Mouse (Mus musculus) forelimb bud, embryonic 11.5 days (tissue): Measurements from ENCODE around the gene Pard3.

Experiments used
- DNase-seq: peaks from one replicate; pipeline ENCODE4 v3.0.0-alpha.2; 2012; ENCODE audit warnings: low read depth, low spot score

Pard3 gene

DNA sequence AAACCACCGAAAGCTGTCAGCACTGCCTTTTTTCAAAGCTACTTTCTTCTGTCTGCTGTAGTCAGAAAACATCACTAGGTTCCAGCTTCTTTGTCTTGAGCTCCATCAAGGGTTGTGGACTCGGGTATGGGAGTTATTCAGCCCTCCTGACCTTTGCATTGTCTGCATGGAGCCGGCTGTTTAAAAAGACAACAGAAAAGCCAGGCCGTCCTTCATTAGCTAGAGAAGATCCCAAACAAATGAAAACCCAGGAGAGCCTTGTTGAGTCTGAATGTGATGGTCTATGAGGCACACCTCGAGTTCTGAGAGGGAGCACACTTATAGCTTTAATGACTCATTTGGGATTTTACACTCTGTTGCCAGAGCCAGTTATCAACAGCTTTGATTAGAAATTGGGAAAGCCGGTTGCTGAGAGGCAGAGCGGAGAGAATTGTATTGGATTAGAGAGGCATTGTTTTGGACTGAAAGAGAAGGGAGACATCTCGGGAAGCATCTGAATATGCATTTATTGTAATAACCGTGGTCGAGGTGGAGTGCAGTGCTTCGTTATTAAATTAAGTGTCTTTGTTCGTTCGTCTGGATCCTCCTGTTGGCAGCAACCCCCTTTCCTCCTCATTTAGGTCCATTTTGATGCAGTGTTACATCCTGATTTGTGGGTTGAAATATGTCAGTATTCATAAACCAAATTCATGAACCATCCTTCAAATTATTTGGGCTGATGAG is 435.5 kb downstream of the Pard3 start:
- no peak for DNase-seq

DNA sequence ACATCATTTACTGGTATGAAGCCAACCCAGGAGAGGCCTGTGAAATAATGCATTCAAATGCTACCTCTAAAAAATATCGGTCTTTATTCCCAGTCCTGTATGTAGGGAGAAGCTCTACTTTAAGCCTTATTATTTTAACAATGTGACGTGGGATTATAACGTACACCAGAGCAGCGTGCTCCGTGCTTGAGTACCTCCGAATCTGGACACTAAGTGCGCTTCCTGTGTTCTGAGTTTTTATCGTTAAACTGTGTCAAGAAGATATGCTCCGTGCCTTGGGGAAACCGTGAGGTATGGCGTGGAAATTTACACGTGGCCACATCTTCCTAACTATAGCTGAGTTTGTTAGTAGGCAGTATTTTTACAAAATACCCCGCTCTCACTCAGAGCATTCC is 436.0 kb downstream of the Pard3 start:
- DNase-seq: no peak

DNA sequence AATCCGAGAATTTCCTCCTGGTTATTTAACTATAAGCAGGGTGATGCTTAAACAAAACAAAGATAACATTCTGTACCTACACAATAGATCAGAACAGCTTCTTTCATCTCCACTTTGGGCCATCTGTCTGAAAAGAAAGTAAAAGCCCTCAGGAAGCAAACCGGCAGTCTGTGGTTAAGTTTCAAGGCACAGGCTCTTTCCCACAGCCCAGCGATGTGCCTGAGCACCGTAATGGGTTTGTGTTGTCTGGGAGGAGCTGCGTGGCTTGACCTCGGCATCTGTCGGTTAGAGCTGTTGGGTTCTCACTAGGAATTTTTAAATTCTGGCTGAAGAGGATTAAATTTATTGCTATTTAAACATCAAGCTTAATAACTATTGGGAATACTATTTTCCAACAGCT is 436.5 kb downstream of the Pard3 start:
- DNase-seq: no peak

DNA sequence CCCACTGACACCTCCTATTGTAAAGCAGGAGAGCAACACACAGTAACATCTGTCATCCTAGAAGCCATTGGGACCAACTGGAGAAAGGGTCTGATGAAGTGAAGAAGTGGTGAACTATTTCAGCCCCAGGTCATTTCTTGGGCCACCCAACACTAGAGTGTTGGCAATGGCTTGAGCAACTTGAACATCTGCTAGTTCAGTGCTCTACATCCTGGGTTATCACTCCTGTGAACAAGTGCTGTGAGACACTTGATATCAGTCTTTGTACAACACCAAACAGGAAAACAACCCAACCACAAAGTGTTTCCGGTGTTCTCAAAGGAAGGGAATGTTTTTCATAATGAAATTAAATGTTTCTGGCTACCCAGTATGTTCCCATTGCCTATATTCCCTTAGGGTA is 438.1 kb downstream of the Pard3 start:
- DNase-seq: no peak

GRCm38 (mm10) chr8:127505286-127505685 is 441.6 kb downstream of the Pard3 start:
- no peak for DNase-seq

GRCm38 (mm10) chr8:127506336-127506735 is 442.6 kb downstream of the Pard3 start:
- no peak for DNase-seq

GRCm38 (mm10) chr8:127511341-127511740 is 447.6 kb downstream of the Pard3 start:
- DNase-seq: no peak

DNA sequence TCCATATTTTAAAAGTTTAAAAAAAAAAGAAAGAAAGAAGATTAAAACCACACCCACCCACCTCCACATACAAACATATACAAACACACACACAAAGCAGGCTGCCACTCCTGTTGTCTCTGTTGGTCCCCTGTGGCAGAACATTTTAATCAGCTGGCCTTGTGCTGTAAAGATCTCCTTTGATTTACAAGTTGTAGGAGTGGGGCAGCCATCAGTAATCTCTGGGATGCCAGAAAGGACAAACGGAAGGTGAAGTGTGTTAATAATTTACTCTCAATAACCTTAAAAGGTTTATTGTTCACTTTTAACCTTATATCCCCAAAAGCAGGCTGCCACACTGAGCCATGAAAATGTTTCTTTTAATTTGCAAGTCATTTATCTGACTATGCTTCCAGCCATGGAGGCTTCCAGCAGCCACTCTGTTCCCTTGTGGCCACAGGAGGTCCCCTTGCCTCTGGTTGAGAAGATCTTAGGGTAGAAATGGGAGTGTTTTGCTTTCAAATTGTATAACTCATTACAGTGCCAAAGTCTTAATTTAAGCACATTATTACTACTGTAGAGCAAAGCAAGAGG is 448.4 kb downstream of the Pard3 start:
- DNase-seq: no peak

DNA sequence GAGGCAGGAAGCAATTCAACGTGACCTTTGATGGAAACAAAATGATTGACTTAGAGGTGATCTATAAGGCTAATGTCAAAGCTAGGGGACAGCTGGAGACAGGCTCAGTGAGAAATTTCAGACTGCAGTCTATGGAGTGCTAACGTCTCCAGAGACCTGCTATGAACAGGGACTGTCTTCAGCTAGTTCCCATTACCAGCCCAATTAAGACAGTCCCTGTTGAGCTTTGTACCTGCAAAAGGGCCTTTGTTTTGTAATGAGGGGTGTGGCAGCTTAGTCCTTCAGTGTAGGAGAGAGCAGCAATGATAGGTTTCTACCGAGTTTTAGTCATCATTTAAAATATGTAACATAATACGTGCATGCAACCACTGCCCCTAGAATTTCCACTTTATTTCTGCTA is 448.9 kb downstream of the Pard3 start:
- DNase-seq: no peak

DNA sequence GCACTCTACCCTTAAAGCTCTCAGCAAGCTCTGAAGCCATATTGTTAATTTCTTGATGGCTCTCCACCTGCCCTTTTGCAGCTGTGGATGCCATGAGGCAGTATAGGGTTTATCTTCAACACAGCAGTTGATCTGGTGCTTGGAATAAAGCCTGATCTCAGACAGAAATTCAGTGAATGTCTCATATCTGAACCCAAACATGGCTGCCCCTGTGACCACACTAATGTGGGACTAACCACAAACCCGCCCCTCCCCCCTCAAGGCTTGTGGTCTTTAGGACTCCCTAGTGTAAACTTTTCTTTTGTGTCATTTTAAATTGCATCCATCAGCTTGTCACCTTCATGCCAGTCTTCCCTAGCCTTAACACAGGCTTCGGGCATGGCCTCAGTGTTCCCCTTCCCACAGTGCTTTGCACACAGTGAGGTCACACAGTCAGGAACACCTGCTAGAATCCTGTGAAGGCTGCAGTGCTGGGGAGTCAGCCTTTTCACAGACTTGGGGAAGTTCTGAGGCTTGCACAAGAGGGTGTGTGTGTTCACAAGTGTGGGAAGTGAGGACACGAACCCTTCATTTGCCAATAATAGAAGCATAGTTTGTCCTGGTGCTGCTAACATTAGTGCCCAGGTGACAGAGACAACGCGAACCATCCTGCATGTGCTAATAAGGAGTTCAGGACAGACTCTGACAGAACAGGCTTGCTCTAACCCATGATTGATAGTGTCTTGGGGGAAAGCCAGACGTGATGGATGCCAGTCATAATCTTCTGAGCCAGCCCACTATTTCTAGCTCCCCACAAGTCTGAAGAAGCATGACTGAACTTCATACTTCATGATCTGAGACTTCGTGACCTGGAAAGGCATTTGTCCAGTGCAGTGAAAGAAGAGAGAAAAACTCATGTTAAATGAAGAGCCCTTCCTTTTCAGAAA is 451.4 kb downstream of the Pard3 start:
- no peak for DNase-seq

DNA sequence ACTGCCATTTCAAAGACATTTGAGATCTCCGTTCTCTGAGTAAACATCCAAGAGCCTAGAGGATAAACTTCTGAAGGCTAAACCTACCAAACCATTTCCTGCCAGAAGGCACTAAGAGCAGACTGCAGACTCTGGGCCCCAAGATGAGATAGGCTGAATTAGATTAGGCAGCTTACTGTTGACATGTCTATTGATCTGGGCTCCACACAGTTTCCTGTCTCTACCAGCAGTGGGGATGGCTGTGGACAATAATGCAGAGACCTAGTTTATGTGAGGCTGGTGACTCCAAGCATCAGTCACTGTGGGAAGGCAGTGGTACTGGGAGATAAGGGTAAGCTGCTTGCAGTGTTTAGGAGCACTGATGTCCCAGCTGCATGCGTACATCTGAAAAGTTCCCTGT is 452.4 kb downstream of the Pard3 start:
- no peak for DNase-seq

- no peak for DNase-seq
Measured at GRCm38 (mm10) chr8:127525673-127526072, 462.0 kb downstream of the Pard3 start.

GRCm38 (mm10) chr8:127528315-127528714 is 464.6 kb downstream of the Pard3 start:
- no peak for DNase-seq

- DNase-seq: no peak
Measured at GRCm38 (mm10) chr8:127529746-127530145, 466.1 kb downstream of the Pard3 start.

GRCm38 (mm10) chr8:127531866-127532265 is 468.2 kb downstream of the Pard3 start:
- DNase-seq: no peak

- no peak for DNase-seq
Measured at GRCm38 (mm10) chr8:127534789-127535188, 471.1 kb downstream of the Pard3 start.

DNA sequence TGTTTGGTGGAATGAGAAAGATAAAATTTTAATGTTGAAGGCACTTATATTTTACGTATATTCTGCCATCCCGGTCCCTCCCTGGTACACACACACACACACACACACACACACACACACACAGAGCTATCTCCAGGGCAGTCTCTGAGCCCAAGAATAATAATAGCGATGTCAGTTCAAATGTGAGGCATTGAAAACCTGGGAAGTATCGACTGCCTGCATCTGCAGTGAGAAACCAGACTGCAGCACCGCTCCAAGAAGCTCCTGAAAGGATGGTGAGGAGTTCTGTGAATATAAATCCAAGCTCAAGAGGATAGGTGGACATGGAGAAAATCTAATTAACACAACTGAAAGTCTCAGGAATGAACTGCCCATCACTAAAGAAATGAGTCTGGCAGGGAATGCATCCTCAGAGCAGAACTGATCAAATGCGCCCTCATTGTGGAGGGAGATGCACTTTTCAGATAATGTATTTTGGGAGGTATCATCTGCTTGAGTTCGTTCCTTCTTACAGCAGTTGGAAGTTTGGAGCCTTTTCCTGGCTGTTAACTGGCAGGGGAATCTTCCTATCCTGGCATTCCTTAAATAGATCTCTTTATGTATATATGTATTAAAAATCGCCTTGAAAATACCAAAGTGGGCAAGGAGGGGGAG is 471.6 kb downstream of the Pard3 start:
- no peak for DNase-seq

DNA sequence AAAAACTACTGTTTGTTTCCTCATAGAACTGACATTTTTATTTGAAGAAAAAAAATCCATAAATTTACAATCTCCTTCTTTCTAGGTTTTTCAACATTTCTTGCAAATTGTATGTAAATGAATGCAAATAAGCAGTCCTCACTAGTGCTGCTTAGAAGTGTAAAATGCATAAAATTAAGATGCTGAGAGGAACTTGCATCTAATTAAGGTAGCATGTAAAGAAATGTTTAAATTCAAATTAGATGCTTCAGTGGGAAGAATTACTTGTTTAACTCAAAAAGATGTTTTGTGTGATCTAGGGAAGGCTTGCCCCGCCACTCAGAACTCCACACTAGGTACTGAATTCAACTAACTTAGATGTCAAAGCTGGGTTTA is 472.1 kb downstream of the Pard3 start:
- DNase-seq: no peak

- no peak for DNase-seq
Measured at GRCm38 (mm10) chr8:127539803-127540202, 476.1 kb downstream of the Pard3 start.

DNA sequence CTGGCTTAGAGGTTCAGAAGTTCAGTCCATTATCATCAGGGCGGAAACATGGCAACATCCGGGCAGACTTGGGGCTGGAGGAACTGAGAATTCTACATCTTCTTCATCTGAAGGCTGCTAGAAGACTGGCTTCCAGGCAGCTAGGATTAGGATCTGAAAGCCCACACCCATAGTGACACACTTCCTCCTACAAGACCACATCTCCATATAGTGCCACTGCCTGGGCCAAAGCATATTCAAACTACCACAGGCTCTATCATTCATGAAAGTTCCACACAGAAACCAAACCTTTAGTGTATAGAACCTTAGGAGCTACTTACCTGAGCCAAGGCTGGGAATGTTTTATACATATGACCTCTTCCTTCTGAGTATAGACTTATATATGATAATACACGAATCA is 476.6 kb downstream of the Pard3 start:
- DNase-seq: no peak

DNA sequence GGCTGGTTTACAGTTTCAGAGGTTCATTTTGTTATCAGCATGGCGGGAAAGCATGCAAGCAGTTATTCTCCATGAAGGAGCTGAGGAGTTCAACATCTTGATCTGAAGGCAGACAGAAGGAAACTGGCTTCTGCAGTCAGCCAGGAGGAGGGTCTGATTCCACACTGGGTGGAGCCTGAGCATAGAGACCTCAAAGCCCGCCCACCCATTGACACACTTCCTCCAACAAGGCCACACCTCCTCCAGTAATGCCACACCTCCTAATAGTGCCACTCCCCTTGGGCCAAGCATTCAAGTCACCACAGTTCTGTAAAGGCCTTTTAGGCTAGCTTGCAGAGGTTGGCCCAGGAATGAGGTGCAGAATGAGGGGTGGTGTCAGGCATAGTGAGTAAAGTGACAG is 478.5 kb downstream of the Pard3 start:
- no peak for DNase-seq

DNA sequence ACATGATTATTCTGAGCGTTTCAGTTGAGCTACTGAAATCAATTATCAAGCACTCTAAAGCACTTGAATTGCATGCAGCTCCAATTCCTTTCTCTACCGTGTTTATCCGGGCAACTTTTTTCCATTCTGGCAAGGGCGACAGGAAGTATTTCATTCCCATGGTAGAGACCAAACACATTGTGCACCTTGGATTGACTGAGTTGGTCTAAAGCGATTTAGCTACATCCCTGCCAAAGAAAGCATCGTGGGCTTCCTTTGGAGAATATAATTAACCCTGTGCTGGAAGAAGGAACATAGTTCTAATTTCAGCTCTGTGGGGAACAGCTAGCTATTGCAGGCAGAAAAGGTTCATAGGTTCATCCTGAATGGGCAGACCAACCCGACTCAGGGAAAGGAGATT is 480.0 kb downstream of the Pard3 start:
- DNase-seq: no peak
